11 mouse cellular contexts compared by ENCODE assay signal in genomic region chr9:67111836-67112584, GRCm38 (mm10).
DNase-seq lines count a peak whose midpoint lies in the region; ATAC-seq and TF ChIP-seq lines count a peak whose summit lies in the region.
"Had no signal": no experiment of that assay in that cellular context is flagged by ENCODE, and none has a peak within 500 bp of the region (broad histone marks: within the 10 kb centered on the region; RNA-seq: fewer than 3 reads in every experiment).

No protein-coding gene starts in this region.

- TF ChIP-seq CTCF in layer of hippocampus, adult 2 months (conservative IDR thresholded peaks at IDR 0.05) = no peak
- no peak for TF ChIP-seq CTCF in forebrain, postnatal 0 days (IDR thresholded peaks at IDR 0.05; ENCODE audit: low read depth)

- H3K36me3 ChIP-seq in embryonic facial prominence, embryonic 14.5 days (ENCODE audit: control insufficient read depth, insufficient read depth, low read length) = no peaks in the 10 kb centered on the region
- H3K36me3 ChIP-seq in embryonic facial prominence, embryonic 10.5 days (replicated peaks) = no peaks in the 10 kb centered on the region
- no peaks in the 10 kb centered on the region for H3K36me3 ChIP-seq in forebrain, postnatal 0 days (ENCODE audit: insufficient read depth)
- no peaks in the 10 kb centered on the region for H3K36me3 ChIP-seq in neural tube, embryonic 15.5 days
- H3K36me3 ChIP-seq: embryonic facial prominence, embryonic 12.5 days had no signal

- H3K27me3 ChIP-seq in embryonic facial prominence, embryonic 14.5 days (replicated peaks; ENCODE audit: control insufficient read depth, insufficient read depth, low read length) = no peaks in the 10 kb centered on the region
- no peaks in the 10 kb centered on the region for H3K27me3 ChIP-seq in embryonic facial prominence, embryonic 10.5 days (replicated peaks; ENCODE audit: low read depth, poor library complexity, severe bottlenecking)
- H3K27me3 ChIP-seq in forebrain, postnatal 0 days (ENCODE audit: insufficient read depth, low read length) = no peaks in the 10 kb centered on the region
- H3K27me3 ChIP-seq in neural tube, embryonic 15.5 days (replicated peaks) = no peaks in the 10 kb centered on the region
- H3K27me3 ChIP-seq: embryonic facial prominence, embryonic 12.5 days had no signal

- peaks cover 15% of the 10 kb centered on the region for H3K4me1 ChIP-seq in embryonic facial prominence, embryonic 14.5 days (ENCODE audit: control insufficient read depth, insufficient read depth, low read length)
- peaks cover 60% of the 10 kb centered on the region for H3K4me1 ChIP-seq in embryonic facial prominence, embryonic 10.5 days
- H3K4me1 ChIP-seq in forebrain, postnatal 0 days (ENCODE audit: insufficient read depth) = no peaks in the 10 kb centered on the region
- 0 out of 2 replicates have a peak, but pooled peaks cover 9% of the 10 kb centered on the region for H3K4me1 ChIP-seq in neural tube, embryonic 15.5 days

- no peaks in the 10 kb centered on the region for H3K9me3 ChIP-seq in embryonic facial prominence, embryonic 14.5 days (ENCODE audit: control insufficient read depth, low read length)
- no peaks in the 10 kb centered on the region for H3K9me3 ChIP-seq in embryonic facial prominence, embryonic 10.5 days
- no peaks in the 10 kb centered on the region for H3K9me3 ChIP-seq in forebrain, postnatal 0 days (ENCODE audit: low read length)
- H3K9me3 ChIP-seq in neural tube, embryonic 15.5 days (replicated peaks) = no peaks in the 10 kb centered on the region
- H3K9me3 ChIP-seq: embryonic facial prominence, embryonic 12.5 days had no signal

- no peak overlapping the region for H3K9ac ChIP-seq in embryonic facial prominence, embryonic 14.5 days (ENCODE audit: low read depth, low read length)
- H3K9ac ChIP-seq in forebrain, postnatal 0 days = no peak overlapping the region
- no peak overlapping the region for H3K9ac ChIP-seq in neural tube, embryonic 15.5 days (replicated peaks)
- H3K9ac ChIP-seq: embryonic facial prominence, embryonic 12.5 days had no signal

- H3K27ac ChIP-seq in embryonic facial prominence, embryonic 14.5 days (replicated peaks; ENCODE audit: low read depth, low read length) = 0 out of 2 replicates have a peak overlapping the region, but pooled peaks have one; percentile 28
- H3K27ac ChIP-seq in embryonic facial prominence, embryonic 10.5 days (replicated peaks) = no peak overlapping the region
- H3K27ac ChIP-seq in layer of hippocampus, adult 2 months = peak overlapping the region; percentile 46
- H3K27ac ChIP-seq in forebrain, postnatal 0 days (ENCODE audit: low read depth, low read length) = no peak overlapping the region
- peak overlapping the region; percentile 45; the same call in 1 of the 2 replicates for H3K27ac ChIP-seq in neural tube, embryonic 15.5 days (replicated peaks)
- H3K27ac ChIP-seq: embryonic facial prominence, embryonic 12.5 days had no signal

- no peak overlapping the region for H3K4me3 ChIP-seq in embryonic facial prominence, embryonic 14.5 days (ENCODE audit: low read depth, low read length)
- no peak overlapping the region for H3K4me3 ChIP-seq in embryonic facial prominence, embryonic 10.5 days
- no peak overlapping the region for H3K4me3 ChIP-seq in layer of hippocampus, adult 2 months
- H3K4me3 ChIP-seq in forebrain, postnatal 0 days (ENCODE audit: low read depth, low read length) = no peak overlapping the region
- no peak overlapping the region for H3K4me3 ChIP-seq in neural tube, embryonic 15.5 days (replicated peaks)
- H3K4me3 ChIP-seq: embryonic facial prominence, embryonic 12.5 days had no signal

- no peak for ATAC-seq in embryonic facial prominence, embryonic 14.5 days (ENCODE audit: low read depth)
- peak; percentile 56; the same call in 1 of the 2 replicates for ATAC-seq in forebrain, postnatal 0 days
- peak; percentile 21; the same call in 1 of the 2 replicates for ATAC-seq in neural tube, embryonic 15.5 days (ENCODE audit: low FRiP score)
- no peak for ATAC-seq in monocyte, adult 5-6 weeks (replicated peaks; ENCODE audit: insufficient number of reproducible peaks, low FRiP score, low TSS enrichment, poor library complexity, severe bottlenecking)

- WGBS in embryonic facial prominence, embryonic 14.5 days = 66% methylated on average over 4 of the region's 4 CpGs
- 86% methylated on average over 4 of the region's 4 CpGs for WGBS in embryonic facial prominence, embryonic 10.5 days
- 67% methylated on average over 4 of the region's 4 CpGs for whole genome bisulfite sequencing in forebrain, postnatal 0 days
- WGBS in neural tube, embryonic 15.5 days = 60% methylated on average over 4 of the region's 4 CpGs

- peak; percentile 46 for DNase-seq in embryonic facial prominence, embryonic 14.5 days (ENCODE audit: low spot score)
- DNase-seq in embryonic facial prominence, embryonic 10.5 days (ENCODE audit: low spot score) = no peak
- DNase-seq in layer of hippocampus, adult 2 months (ENCODE audit: low spot score in 2 of 2) = no peak
- no peak for DNase-seq in layer of hippocampus, postnatal 10 days (ENCODE audit: low spot score in 2 of 2)
- DNase-seq in forebrain, postnatal 0 days = peak; percentile 6
- DNase-seq in lung, postnatal 25 days (ENCODE audit: low spot score) = no peak
- DNase-seq: B cell, adult 2 months; lung, postnatal 36 days had no signal

- no peak overlapping the region for H3K4me2 ChIP-seq in embryonic facial prominence, embryonic 14.5 days (ENCODE audit: low read depth, low read length)
- no peak overlapping the region for H3K4me2 ChIP-seq in forebrain, postnatal 0 days (ENCODE audit: low read depth)
- H3K4me2 ChIP-seq in neural tube, embryonic 15.5 days = no peak overlapping the region
- H3K4me2 ChIP-seq: embryonic facial prominence, embryonic 12.5 days had no signal

Comparison
In these comparisons a context has a peak if more than half of its experiments do, and no peak if none do; other contexts are left out.
1. DNase-seq: peak in embryonic facial prominence, embryonic 14.5 days (single experiment) and forebrain, postnatal 0 days (single experiment); none in embryonic facial prominence, embryonic 10.5 days (single experiment), layer of hippocampus, adult 2 months (0 of 2), layer of hippocampus, postnatal 10 days (0 of 2) and lung, postnatal 25 days (single experiment).
2. H3K27ac ChIP-seq: peak in embryonic facial prominence, embryonic 14.5 days (single experiment), layer of hippocampus, adult 2 months (single experiment) and neural tube, embryonic 15.5 days (single experiment); none in embryonic facial prominence, embryonic 10.5 days (single experiment) and forebrain, postnatal 0 days (single experiment).
3. ATAC-seq: peak in forebrain, postnatal 0 days (single experiment) and neural tube, embryonic 15.5 days (single experiment); none in embryonic facial prominence, embryonic 14.5 days (single experiment) and monocyte, adult 5-6 weeks (single experiment).